ENCODE assay signal across 28 mouse cellular contexts in the genomic region with DNA sequence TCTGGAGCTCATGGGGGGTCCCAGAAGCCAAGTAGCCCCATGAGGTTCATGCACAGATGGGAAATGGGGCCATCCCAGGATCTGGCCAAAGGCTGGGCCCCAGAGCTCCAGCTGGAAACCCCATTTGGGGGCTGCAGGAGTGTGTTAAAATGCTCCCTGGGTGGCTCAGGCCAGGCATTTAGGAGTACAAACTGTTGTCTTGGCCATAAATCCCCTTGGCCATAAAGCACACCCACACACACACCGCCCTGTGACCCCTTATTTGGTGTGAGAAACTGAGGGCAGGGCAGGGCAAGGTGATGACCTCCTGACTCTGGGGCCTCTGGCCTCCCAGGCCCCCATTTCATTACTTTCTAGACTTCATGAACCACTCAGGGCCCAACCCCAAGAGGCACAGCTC.
"Had no signal": no experiment of that assay in that cellular context is flagged by ENCODE, and none has a peak within 500 bp of the region (broad histone marks: within the 10 kb centered on the region; RNA-seq: fewer than 3 reads in every experiment).

No protein-coding gene starts in this region.

- H3K4me3 ChIP-seq: embryonic facial prominence, embryonic 10.5 days; embryonic facial prominence, embryonic 12.5 days; embryonic facial prominence, embryonic 13.5 days; embryonic facial prominence, embryonic 15.5 days; erythroblast, embryonic 14.5 days; forebrain, embryonic 10.5 days; forebrain, embryonic 12.5 days; forebrain, embryonic 13.5 days; forebrain, embryonic 15.5 days; gastrocnemius, adult 2 months; heart, adult 2 months had no signal

- DNase-seq: cerebellum, adult 18-20 months; cerebellum, adult 2 months; cerebellum, adult 8-10 months; cerebellum, adult 9-10 months; cerebellum, adult 9-11 months; cerebellum, postnatal 10 days; cerebellum, postnatal 14 days; cerebellum, postnatal 25 days; cerebellum, postnatal 36 days; forebrain, postnatal 0 days; gastrocnemius, adult 2 months; gastrocnemius, postnatal 10 days; gastrocnemius, postnatal 14 days; gastrocnemius, postnatal 25 days; gastrocnemius, postnatal 36 days; heart, adult 18-20 months; heart, adult 2 months had no signal

- H3K9ac ChIP-seq: embryonic facial prominence, embryonic 12.5 days; embryonic facial prominence, embryonic 13.5 days; embryonic facial prominence, embryonic 15.5 days; forebrain, embryonic 12.5 days; forebrain, embryonic 13.5 days; forebrain, embryonic 15.5 days; forebrain, postnatal 0 days had no signal

- H3K27ac ChIP-seq: embryonic facial prominence, embryonic 10.5 days; embryonic facial prominence, embryonic 12.5 days; embryonic facial prominence, embryonic 13.5 days; embryonic facial prominence, embryonic 15.5 days; forebrain, embryonic 10.5 days; forebrain, embryonic 12.5 days; forebrain, embryonic 13.5 days; forebrain, embryonic 15.5 days; gastrocnemius, adult 2 months; heart, adult 2 months had no signal

- ATAC-seq: forebrain, embryonic 13.5 days; forebrain, embryonic 14.5 days; forebrain, embryonic 15.5 days; forebrain, embryonic 16.5 days; forebrain, postnatal 0 days had no signal

- H3K4me2 ChIP-seq: embryonic facial prominence, embryonic 12.5 days; embryonic facial prominence, embryonic 13.5 days; embryonic facial prominence, embryonic 15.5 days; forebrain, embryonic 12.5 days; forebrain, embryonic 13.5 days; forebrain, embryonic 15.5 days had no signal

- H3K27me3 ChIP-seq: embryonic facial prominence, embryonic 12.5 days; embryonic facial prominence, embryonic 13.5 days; embryonic facial prominence, embryonic 15.5 days; forebrain, embryonic 13.5 days; forebrain, embryonic 15.5 days had no signal

- H3K4me1 ChIP-seq: forebrain, embryonic 12.5 days had no signal

- H3K9me3 ChIP-seq: embryonic facial prominence, embryonic 10.5 days; embryonic facial prominence, embryonic 12.5 days; embryonic facial prominence, embryonic 13.5 days; embryonic facial prominence, embryonic 15.5 days; forebrain, embryonic 10.5 days; forebrain, embryonic 12.5 days; forebrain, embryonic 13.5 days; forebrain, embryonic 15.5 days had no signal

- H3K36me3 ChIP-seq: embryonic facial prominence, embryonic 10.5 days; embryonic facial prominence, embryonic 12.5 days; embryonic facial prominence, embryonic 13.5 days; embryonic facial prominence, embryonic 15.5 days; forebrain, embryonic 10.5 days; forebrain, embryonic 12.5 days; forebrain, embryonic 15.5 days had no signal
